9 mouse cellular contexts compared by ENCODE assay signal in the genomic region with DNA sequence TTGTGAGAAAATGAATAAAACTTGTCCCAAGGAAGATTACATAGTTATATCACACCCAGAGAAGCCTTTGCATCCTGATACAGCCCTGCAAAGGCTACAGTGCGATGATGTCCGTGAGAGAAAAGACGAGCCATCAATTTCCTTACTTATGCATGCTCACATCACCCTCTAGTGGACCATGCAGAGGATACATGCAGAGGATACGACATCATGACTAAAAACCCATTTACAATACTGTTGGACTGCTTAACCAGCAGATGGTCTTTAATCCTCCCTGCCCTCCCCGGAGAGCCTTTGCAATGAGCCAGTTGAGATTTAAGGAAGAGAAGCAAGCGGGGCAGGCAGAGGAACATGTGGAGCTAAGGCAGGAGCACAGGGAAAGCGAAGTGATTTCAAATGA. TPM values are rescaled to one million over a fixed set of nuclear protein-coding genes. Genes with fewer than 3 reads are reported as not detected.
DNase-seq lines count a peak whose midpoint lies in the region; TF ChIP-seq lines count a peak whose summit lies in the region.
"Had no signal": no experiment of that assay in that cellular context is flagged by ENCODE, and none has a peak within 500 bp of the region (broad histone marks: within the 10 kb centered on the region; RNA-seq: fewer than 3 reads in every experiment).

No protein-coding gene starts in this region.

- DNase-seq in adrenal gland, adult 2 months, result peak; percentile 9
- DNase-seq in adrenal gland, adult 8-10 months, result no peak
- DNase-seq in right cerebral cortex, adult 18-20 months, result peak; percentile 48
- no peak for DNase-seq in right cerebral cortex, postnatal 36 days (ENCODE audit: low spot score in 2 of 2)
- peak; percentile 21 to 45 for DNase-seq in frontal cortex, postnatal 36 days (ENCODE audit: low spot score in 2 of 2)
- peak; percentile 22 to 35 for DNase-seq in left cerebral cortex, adult 18-20 months (ENCODE audit: low spot score in 2 of 2)
- peak; percentile 59 for DNase-seq in retina, postnatal 7 days (ENCODE audit: low read depth, low spot score)
- DNase-seq in thymus, adult 2 months, result no peak

- no peaks in the 10 kb centered on the region for H3K4me1 ChIP-seq in thymus, adult 2 months (replicated peaks; ENCODE audit: control insufficient read depth, insufficient read depth, low read length)
- H3K4me1 ChIP-seq: heart, embryonic 13.5 days had no signal

- H3K36me3 ChIP-seq in thymus, adult 2 months (ENCODE audit: control insufficient read depth, insufficient read depth, low read length), result peaks cover 37% of the 10 kb centered on the region

- no peak overlapping the region for H3K4me3 ChIP-seq in thymus, adult 2 months (ENCODE audit: control insufficient read depth, insufficient read depth, low read length)
- H3K4me3 ChIP-seq: heart, embryonic 13.5 days had no signal

- 91% methylated on average over 7 of the region's 7 CpGs for WGBS in thymus, adult 2 months

- H3K27me3 ChIP-seq in thymus, adult 2 months (ENCODE audit: control insufficient read depth, insufficient read depth, low read length), result no peaks in the 10 kb centered on the region
- H3K27me3 ChIP-seq: heart, embryonic 13.5 days had no signal

- no peak for TF ChIP-seq CTCF in thymus, adult 2 months (IDR thresholded peaks at IDR 0.05; ENCODE audit: borderline replicate concordance, control insufficient read depth, extremely low read depth, insufficient read depth, low read length, poor library complexity)

- TF ChIP-seq POLR2A in thymus, adult 2 months (IDR thresholded peaks at IDR 0.05; ENCODE audit: control insufficient read depth, extremely low read depth, insufficient read depth, low read length, poor library complexity), result no peak

- no peak overlapping the region for H3K27ac ChIP-seq in thymus, adult 2 months (ENCODE audit: control insufficient read depth, insufficient read depth, low read length)
- H3K27ac ChIP-seq: heart, embryonic 13.5 days had no signal

RNA-seq across cellular contexts. Expression of gene Pot1a, which starts 42.0 kb away (rescaled TPM):
- total RNA-seq in adrenal gland, adult 2 months (2021), result 10 to 100 TPM in 1 of 2 experiments, 1 to 10 TPM in 1; 7.1 to 14.3 TPM
- 1.3 and 1.5 TPM in 2 replicates for polyA plus RNA-seq in adrenal gland, adult 2 months (2012; rRNA removed)
- total RNA-seq in adrenal gland, adult 8-10 months (2022), result 10 to 100 TPM; 12.5 to 16.8 (median 14.1) TPM
- 10 to 100 TPM; 16.6 to 20.0 TPM for total RNA-seq in left cerebral cortex, adult 18-20 months (2021)
- 12.4 and 15.4 TPM in 2 replicates for polyA plus RNA-seq in thymus, adult 2 months (2012; rRNA removed)

Comparison
In these comparisons a context has a peak if more than half of its experiments do, and no peak if none do; other contexts are left out.
1. DNase-seq: peak in adrenal gland, adult 2 months (single experiment), right cerebral cortex, adult 18-20 months (single experiment), frontal cortex, postnatal 36 days (2 of 2), left cerebral cortex, adult 18-20 months (2 of 2) and retina, postnatal 7 days (single experiment); none in adrenal gland, adult 8-10 months (single experiment), right cerebral cortex, postnatal 36 days (0 of 2) and thymus, adult 2 months (single experiment).